Mouse (Mus musculus) WW6 (cell line): ENCODE measurements around the gene Arl15.

Source experiments
- DNase-seq: peaks from one replicate; pipeline ENCODE4 v3.0.0-alpha.2; 2013; ENCODE audit warnings: low read depth, low spot score

Arl15 gene

GRCm38 (mm10) chr13:113986864-113987562, 192.7 kb downstream of the Arl15 start:
- DNase-seq, result no peak

DNA sequence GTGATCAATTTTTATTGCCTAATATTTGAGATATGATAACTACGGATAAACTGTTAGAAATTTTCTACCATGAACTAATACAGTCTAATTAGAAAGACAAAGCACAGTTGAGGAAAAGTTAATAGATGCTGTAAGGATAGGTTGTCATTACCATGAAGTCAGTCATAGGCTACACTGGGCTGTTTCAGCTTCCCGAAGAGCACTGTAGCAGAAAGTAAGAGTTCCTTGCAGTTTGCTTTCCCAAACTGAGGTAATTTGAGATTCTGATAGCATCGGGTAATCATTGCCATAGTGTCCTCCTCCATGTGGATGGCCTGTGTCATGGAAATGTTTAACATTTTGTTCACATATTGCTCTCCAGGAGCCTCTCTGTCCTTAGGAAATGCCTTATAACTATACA, 195.9 kb downstream of the Arl15 start:
- DNase-seq, result no peak

DNA sequence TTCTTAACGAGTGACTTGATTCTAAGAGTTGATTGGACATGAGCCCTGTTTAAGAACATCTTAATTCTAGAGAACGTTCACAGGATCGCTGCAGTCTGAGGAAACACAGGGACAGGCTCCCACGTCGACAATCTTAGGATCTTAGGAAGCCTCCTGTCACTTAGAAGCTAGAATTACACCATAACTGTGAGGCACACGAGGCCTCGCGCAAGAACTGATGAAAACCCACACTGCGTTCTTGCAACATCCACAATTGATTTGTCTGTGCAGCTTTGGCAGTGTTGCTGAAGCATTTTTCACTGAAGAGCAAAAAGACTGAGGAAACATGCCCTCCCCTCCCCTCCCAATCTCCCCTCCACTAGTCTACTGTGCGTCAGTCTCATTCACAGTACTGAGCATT, 196.4 kb downstream of the Arl15 start:
- DNase-seq, result no peak

DNA sequence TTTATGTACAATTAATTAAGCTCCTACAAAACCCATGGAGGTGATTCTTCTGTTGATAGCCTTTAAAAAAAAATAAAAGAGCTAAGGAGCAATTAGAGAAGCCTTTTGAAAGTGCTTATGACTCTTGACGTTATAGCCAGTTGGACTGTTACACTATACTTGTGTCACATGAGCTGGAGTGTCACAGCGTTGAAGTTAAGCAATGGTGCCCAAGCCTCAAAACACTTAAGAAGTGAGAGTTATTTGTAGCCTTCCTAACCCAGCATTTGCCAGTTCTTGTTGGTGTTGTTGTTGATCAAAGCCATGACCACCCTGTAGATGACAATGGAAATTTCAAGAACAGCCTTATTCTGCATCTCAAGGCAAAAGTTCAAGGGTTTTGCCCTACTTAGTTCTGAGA, 198.8 kb downstream of the Arl15 start:
- no peak for DNase-seq

GRCm38 (mm10) chr13:113994586-113994985, 200.3 kb downstream of the Arl15 start:
- DNase-seq, result no peak

- DNase-seq, result no peak
Observed at GRCm38 (mm10) chr13:113995490-113996236, 201.4 kb downstream of the Arl15 start.

DNA sequence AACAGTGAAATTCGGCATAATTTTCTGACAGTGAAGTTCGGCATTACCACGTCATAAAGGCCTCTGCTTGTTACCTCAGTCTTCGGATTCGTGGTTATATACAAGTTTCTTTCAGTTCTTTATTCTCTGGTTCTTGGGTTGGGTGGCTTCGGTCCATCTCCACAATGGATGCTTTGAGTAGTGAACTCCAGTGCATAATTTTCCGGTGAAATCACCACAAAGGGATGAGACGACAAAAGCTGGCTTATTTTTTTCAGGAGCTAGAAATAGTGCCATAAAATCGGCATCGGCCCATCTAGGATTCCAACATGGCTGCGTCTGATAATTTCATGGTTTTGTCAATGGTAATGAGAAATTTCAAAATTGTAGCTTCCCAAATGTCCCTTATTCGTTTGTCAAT, 204.5 kb downstream of the Arl15 start:
- DNase-seq, result no peak

- no peak for DNase-seq
Observed at GRCm38 (mm10) chr13:114003463-114003862, 209.2 kb downstream of the Arl15 start.

DNA sequence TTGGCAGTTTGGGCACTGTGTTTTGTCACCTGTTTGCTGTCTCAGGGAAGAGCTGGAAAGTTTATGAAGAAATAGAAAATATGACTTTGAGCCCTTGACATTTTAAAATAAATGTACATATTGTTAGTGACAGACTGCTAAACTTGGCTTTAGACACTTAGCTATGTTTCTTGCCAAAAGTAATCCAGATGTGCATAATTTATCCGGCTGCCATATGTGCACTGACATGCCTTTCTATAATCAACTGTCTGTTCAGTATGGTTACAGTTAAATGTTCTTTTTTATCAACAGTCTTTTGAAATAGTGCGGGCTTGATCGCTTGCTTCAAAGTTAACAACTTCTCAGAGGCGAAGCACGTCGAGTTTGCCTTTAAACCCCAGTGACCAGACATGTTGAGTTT, 209.9 kb downstream of the Arl15 start:
- DNase-seq, result no peak

GRCm38 (mm10) chr13:114009786-114010185, 215.5 kb downstream of the Arl15 start:
- no peak for DNase-seq

GRCm38 (mm10) chr13:114010521-114010920, 216.2 kb downstream of the Arl15 start:
- DNase-seq, result no peak

- DNase-seq, result no peak
Observed at GRCm38 (mm10) chr13:114011019-114011418, 216.7 kb downstream of the Arl15 start.

GRCm38 (mm10) chr13:114017928-114018327, 223.6 kb downstream of the Arl15 start:
- no peak for DNase-seq

- no peak for DNase-seq
Observed at GRCm38 (mm10) chr13:114023541-114023940, 229.2 kb downstream of the Arl15 start.

DNA sequence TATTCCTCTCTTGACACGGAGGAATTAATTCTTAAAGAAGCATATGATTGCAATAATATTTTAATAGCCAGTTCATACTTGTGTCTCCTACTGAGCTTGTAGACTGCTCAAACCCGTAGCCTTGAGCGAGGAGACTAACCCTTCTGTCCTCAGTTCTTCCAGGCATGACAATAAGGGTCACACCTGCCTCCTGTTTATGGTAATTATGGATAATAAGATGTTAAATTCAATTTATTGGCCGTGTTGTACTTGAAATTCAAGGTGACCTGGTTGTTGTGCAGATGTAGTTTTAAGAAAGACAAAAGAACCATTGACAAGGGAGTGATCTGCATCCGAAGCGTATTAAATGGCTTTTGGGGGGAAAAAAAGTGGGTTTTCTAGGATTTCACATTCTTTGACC, 232.0 kb downstream of the Arl15 start:
- DNase-seq, result no peak

DNA sequence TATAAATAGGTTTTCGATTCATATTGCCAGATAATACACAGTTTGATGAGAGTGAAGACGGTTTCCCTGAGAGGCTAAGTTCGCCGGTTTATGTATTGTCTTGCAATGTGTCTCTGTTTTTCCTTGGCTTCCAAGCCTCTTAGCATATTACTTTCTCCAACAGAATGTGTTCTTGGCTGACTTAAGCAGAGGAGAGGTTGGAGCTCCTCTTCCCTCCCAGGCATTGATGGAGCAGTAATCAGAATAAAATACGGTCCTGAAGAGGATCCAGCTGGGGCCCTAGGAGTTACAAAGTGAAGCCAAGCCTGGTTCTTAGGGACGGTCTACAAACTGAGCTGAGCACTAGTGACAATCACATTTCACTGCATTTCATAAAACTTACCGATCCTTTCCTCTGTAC, 232.4 kb downstream of the Arl15 start:
- no peak for DNase-seq

GRCm38 (mm10) chr13:114048071-114048470, 253.8 kb downstream of the Arl15 start:
- no peak for DNase-seq

GRCm38 (mm10) chr13:114048688-114049087, 254.4 kb downstream of the Arl15 start:
- no peak for DNase-seq

DNA sequence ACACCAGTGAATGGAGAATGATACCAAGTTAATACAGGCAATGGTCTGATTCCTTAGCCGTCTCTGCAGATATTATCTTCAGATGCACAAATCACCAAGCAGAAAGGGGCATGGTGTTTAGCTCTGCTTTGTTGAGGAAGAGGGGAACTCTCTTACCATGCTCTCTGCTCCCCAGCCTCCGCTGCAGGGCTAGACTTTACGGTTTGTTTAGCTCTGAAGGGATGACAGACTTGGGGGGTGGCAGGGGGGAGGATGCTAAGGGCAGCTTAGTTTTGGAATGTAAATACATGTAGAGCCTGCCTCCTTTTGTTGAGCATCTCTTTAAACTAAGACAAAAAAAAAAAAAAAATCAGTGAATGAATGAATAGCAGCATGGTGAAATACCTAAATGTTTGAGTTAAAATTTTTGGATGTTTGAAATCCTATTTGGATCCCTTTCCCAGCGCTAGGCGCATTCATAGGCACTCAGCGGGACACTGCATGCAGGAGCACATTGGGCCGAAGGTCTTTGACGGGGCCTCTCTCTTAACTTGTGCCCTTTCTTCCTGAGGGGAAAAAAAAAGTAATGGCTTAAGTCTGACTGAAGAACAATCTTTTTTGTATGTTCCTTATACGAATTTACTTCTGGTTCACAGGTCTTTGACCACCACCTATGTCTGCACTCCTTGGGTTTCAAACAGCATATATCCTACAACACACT, 257.0 kb downstream of the Arl15 start:
- DNase-seq, result no peak

GRCm38 (mm10) chr13:114052426-114053205, 258.3 kb downstream of the Arl15 start:
- no peak for DNase-seq

DNA sequence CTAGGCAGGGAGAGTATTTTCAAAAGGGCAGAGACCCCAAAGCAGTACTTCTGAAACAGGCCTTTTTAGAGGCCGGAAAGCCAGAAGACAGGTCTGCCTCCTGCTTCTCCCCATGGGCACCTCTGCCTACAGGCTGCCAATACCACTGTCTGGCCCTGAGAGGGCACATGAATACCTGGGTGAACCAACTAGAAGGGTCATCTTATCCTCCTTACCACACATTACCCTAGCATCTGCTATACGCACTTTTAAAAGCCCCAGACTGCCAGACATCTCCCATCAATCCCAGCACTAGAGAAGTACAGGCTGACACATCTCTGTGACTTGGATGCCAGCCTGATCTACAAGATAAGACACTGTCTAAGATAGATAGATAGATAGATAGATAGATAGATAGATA, 259.0 kb downstream of the Arl15 start:
- no peak for DNase-seq

DNA sequence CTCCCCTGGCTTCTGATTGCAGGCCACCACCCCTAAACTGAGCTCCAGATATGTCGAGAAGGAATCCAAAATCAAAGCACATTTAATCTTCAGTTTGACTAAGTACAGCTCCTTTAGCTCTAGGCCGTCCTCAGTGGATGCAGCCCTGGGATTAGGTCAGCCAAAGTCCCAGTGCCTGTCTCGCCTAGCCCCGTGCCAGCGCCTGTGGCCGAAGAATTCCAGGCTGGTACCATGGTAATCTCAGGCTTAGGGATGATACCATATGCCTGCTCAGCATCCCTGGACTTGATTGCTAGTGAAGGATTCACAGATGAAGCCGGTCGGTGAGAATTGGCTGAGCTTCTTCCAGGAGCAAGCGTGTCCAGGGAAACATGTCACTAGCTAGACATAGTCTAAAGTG, 261.4 kb downstream of the Arl15 start:
- no peak for DNase-seq
